Mouse (Mus musculus) neutrophil, adult 5-6 weeks (primary cell): ENCODE measurements around the gene Vmn2r81. TPM values are rescaled to one million over a fixed set of nuclear protein-coding genes. Genes with fewer than 3 reads are reported as not detected.
"Not testable (repeated sequence)": the region's sequence is repeated elsewhere in the genome, so short reads cannot be mapped to it uniquely, and the experiment has no call there.

Source experiments
- ATAC-seq: fragments of 151-379, 151-347 bp; 2 replicates; pipeline ENCODE4 v1.8.0; 2017; ENCODE audit warnings: mild to moderate bottlenecking, moderate TSS enrichment; ENCODE audit not compliant: insufficient number of reproducible peaks, poor library complexity, low FRiP score, severe bottlenecking; ENCODE audit errors: extremely low read depth
- total RNA-seq: library from RNA; stranded (forward); fragments of 200-1000 nt; gene quantifications from 2 replicates; pipeline ENCODE4 v1.2.3, GENCODE M21; 2017

Vmn2r81 gene
- 0.23 TPM in 1 of 2 replicates, not detected in the other for total RNA-seq

- ATAC-seq, result not testable (repeated sequence)
Observed at GRCm38 (mm10) chr10:79247392-79247791, at the start of gene Vmn2r81. Gene Vmn2r81, plus strand, starts transcription at chr10:79247692.

DNA sequence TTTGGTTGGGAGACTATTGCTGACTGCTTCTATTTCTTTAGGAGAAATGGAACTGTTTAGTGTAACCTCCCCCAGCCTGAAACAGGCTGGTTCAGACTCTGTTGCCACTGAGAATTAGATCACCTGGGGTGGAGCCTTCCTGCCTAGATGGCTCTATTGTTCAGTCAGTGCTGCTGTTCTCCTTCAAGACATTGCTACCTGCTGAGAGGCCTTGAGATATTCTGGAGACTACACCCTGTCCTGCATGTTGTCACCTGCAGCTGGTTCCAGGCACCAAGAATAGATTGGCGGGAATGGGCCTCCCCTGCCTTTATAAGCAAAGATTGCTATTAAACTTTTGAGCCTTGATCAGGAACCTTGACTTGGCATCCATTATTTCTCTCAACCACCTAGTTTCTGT lies 47.5 kb upstream of the Vmn2r81 start:
- ATAC-seq, result not testable (repeated sequence)

DNA sequence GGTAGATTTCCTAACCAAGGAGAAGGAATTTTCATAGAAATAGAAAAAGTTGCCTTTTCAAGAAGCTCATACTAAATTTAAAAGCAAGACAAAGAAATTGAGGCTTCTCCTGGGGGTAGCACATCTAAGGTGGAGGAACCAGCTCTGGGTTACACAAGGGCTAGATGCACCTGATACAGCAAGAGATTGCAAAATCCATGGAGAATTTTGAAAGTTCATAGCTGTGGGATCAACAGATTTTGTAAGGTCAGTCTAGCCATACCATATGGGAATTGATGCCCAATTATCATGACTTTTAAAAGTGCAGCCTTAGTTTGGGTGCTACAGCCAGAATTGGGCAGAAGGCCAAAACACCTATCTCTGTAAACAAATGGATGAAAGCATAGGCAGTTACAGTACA lies 27.1 kb upstream of the Vmn2r81 start:
- no peak for ATAC-seq

DNA sequence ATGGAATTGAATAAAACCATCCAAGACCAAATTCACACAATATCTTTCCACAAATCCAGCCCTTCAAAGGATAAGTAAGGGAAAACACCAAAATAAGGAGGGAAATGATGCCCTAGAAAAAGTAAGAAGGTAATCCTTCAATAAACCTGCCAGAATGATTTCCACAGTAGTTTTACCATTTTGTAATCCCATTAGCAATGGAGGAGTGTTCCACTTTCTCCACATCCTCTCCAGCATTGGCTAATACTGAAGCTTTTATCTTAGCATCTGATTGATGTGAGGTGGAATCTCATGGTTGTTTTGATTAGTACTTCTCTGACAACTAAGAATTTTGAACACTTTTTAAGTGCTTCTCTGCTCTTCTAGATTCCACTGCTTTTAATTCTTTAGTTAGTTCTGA lies 25.9 kb upstream of the Vmn2r81 start:
- no peak for ATAC-seq

GRCm38 (mm10) chr10:79222214-79222613 lies 25.3 kb upstream of the Vmn2r81 start:
- ATAC-seq, result no peak

- not testable (repeated sequence) for ATAC-seq
Observed at GRCm38 (mm10) chr10:79322033-79322736, 74.7 kb downstream of the Vmn2r81 start.

DNA sequence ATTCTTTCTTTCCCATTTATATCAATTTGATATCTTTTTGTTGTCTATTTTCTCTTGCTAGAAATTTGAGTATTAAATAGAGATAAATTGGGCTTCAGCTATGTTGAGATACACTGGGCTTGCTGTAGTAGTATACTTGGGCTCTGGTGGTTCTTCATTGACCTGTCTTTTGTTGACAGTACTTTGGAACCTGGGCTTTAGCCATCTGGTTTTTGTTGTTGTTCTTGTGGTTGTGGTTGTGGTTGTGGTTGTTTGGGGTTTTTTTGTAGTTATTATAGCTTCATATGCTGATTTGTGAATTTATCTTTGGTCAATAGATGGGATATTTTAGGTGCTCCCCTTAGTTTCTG lies 75.2 kb downstream of the Vmn2r81 start:
- ATAC-seq, result no peak

Other genes starting within 250 kb of the Vmn2r81 start
- not detected in 2 replicates for gene Olfr1351, start 235.2 kb upstream of the Vmn2r81 start, total RNA-seq
- gene Olfr57, start 219.0 kb upstream of the Vmn2r81 start, total RNA-seq, result not detected in 2 replicates
- gene 2610008E11Rik, start 150.1 kb upstream of the Vmn2r81 start, total RNA-seq, result 24.1 and 25.1 TPM in 2 replicates
- gene Vmn2r80, start 98.9 kb upstream of the Vmn2r81 start, total RNA-seq, result not detected in 2 replicates
- gene Vmn2r82, start 108.8 kb downstream of the Vmn2r81 start, total RNA-seq, result 0.12 TPM in 1 of 2 replicates, not detected in the other
- gene Vmn2r83, start 221.0 kb downstream of the Vmn2r81 start, total RNA-seq, result 0.12 and 0.23 TPM in 2 replicates